Mouse (Mus musculus): ENCODE results near the gene Pgk2.
"Not testable (repeated sequence)": the region's sequence is repeated elsewhere in the genome, so short reads cannot be mapped to it uniquely, and the experiment has no call there.

Pgk2 gene

DNA sequence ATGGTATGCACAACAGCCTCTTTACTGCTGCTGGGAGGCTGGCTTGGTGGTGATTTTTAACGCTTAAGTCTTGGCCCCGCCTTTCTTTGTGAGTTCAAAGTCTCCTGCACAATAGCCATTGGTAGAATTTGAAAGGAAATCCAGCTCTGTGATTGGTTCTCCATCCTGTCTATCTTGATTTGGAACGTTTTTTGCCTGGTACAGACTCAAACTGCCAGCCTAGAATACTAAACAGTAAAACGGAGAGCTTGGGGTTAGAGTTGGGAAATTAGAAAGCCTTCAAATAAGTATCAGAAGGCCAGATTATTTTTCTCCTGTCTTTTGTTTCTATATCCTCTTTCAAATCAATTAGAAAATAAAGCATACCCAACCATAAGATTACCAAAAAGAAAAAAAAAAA is at the start of gene Pgk2:
Gene Pgk2 (minus strand): TSS at position 101 of the 400 bp plus-strand sequence.
- in situ Hi-C loops (cut with MboI; ENCODE audit: low pct_unique_long_range_greater_than_20kb in 1 of 2, low sequenced_read_pairs in 2 of 2, unreplicated experiment in 1 of 2), result no loop called here

- in situ Hi-C loops (cut with MboI; ENCODE audit: low pct_unique_long_range_greater_than_20kb in 1 of 2, low sequenced_read_pairs in 2 of 2, unreplicated experiment in 1 of 2), result no loop called here
Measured at GRCm38 (mm10) chr17:40252487-40252886, 44.0 kb upstream of the Pgk2 start.

GRCm38 (mm10) chr17:40242135-40242534 is 33.7 kb upstream of the Pgk2 start, which contains the start of gene Crisp3:
Gene Crisp3 (minus strand): TSS chr17:40242288.
- in situ Hi-C loops (cut with MboI; ENCODE audit: low pct_unique_long_range_greater_than_20kb in 1 of 2, low sequenced_read_pairs in 2 of 2, unreplicated experiment in 1 of 2), result no loop called here

DNA sequence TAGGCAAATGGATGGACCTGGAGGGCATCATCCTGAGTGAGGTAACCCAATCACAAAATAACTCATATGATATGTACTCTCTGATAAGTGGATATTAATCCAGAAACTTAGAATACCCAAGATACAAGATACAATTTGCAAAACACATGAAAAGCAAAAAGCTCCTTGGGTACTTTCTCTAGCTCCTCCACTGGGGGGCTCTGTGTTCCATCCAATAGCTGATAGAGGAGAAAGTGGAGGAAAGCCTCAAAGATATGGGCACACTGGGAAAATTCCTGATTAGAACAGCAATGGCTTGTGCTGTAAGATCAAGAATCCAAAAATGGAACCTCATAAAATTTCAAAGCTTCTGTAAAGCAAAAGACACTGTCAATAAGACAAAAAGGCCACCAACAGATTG is 6.6 kb downstream of the Pgk2 start:
- in situ Hi-C loops (cut with MboI; ENCODE audit: low pct_unique_long_range_greater_than_20kb in 1 of 2, low sequenced_read_pairs in 2 of 2, unreplicated experiment in 1 of 2), result not testable (repeated sequence)

DNA sequence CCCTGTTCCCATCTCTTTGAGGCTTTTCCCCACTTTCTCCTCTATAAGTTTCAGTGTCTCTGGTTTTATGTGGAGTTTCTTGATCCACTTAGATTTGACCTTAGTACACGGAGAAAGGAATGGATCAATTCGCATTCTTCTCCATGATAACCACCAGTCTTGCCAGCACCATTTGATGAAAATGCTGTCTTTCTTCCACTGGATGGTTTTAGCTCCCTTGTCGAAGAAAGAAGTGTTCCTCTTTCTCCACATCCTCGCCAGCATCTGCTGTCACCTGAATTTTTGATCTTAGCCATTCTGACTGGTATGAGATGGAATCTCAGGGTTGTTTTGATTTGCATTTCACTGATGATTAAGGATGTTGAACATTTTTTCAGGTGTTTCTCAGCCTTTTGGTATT is 18.2 kb downstream of the Pgk2 start:
- in situ Hi-C loops (cut with MboI; ENCODE audit: low pct_unique_long_range_greater_than_20kb in 1 of 2, low sequenced_read_pairs in 2 of 2, unreplicated experiment in 1 of 2), result not testable (repeated sequence)

DNA sequence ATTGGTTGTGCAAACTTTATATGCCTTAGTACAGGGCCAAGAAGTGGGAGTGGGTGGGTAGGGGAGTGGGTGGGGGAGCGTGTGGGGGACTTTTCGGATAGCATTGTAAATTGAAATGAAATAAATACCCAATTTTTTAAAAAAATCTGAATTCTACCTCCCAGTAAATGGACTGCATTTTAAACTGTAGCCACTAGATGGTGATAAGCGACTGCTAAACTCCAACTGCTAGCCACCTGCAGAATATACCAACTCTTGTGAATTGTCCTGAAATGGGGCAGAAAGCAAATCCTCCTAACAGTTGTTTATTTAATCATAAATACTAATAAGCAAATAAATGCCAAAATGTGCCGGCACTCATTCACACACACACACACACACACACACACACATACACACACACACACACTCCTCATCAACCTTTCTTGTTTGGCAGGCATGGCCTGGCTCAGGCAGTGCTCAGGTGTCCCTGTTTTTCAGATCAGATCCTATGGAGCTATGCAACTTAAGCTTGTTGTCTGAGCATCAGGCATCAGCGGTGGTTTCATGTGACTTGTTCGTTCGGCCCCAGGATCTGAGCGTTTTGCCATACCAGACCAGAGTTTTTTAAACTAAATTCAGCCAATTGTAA is 50.6 kb downstream of the Pgk2 start:
- in situ Hi-C loops (cut with MboI; ENCODE audit: low pct_unique_long_range_greater_than_20kb in 1 of 2, low sequenced_read_pairs in 2 of 2, unreplicated experiment in 1 of 2), result not testable (repeated sequence)

All from mouse embryonic stem cell (cell line).